Mouse (Mus musculus) adrenal gland, adult (tissue): ENCODE measurements around the gene Gm49358.

Experiments used
- DNase-seq, 2 experiments: peaks; one replicate each; pipeline ENCODE4 v3.0.0; 2022 to 2023; ENCODE audit warnings: low spot score in 1 of 2; ENCODE audit not compliant: inconsistent age in 2 of 2

Gene Gm49358

DNA sequence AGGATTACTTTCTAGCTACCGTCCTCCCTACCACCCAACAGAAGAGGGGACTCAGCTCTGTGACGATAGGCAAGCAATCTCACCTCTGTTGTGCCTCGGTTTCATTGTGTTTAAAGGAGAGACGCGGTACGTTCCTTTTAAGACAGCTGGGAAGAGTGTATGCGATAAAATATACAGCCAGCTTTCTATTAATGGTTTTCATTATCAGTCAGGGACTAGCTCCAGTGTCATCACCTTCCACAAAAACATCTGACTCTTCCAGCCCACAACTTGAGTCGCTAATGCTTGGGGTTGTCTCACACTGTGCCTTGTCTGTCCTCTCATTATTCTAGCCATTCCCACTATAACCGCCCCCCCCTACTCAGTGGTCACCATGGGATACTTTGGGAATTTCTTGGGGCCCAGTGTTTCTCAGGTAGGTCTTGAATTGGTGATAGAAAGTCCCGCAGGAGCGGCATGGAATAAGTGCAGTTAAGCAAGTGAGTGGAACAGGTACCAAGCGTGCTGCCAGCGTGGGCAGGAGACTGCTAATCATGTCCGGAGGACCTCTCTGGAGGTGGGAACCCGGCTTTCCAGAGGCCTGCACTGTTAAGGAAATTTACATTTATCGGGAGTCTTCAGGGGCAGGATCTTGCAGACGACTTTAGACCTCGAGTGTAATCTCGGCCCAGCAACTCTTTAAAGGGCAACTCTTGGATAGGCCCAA, 14.0 kb downstream of the Gm49358 start:
- DNase-seq = no peak

DNA sequence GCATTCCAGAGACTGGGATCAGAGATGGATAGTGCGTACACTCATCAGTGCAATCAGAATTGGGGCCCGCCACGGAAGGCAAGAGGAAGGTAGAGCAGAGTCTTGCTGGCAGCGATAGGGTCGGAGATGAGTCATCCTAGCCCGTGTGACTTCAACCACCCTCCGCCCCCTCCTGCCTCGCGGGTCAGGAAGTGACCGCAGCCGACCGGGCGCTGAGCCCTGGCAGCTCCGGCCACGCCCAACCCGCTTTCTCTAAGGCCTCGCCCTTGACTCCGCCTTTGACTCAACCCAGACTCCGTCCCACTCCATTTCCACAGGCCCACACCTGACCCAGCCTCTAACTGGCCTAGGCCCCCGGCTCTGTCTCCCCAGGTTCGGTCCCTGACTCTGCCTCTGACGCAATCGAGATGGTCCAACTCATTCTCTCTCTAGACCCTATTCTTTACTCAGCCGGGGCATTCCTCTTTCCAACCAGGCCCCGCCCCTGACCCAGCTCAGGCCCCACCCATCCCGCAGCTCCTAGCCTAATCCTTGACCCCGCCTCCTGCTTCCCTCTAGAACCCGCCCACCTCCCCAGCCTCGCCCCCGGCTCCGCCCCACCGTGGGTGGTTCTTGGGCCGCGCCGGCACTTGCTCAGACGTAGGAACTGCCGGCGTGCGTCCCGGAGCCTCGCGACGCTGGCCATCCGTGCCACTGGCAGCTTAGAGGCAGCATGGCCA, 14.8 kb downstream of the Gm49358 start, which contains the start of gene Nt5dc3:
Nt5dc3 (plus strand) TSS at position 608 of the 719 bp plus-strand sequence.
- DNase-seq = peak; percentile 99 to 100

- peak; percentile 66 to 85 for DNase-seq
These were observed 15.5 kb downstream of the Gm49358 start for GRCm38 (mm10) chr10:86779117-86779755.

GRCm38 (mm10) chr10:86779816-86780500, 16.2 kb downstream of the Gm49358 start:
- DNase-seq = peak; percentile 16 to 67

DNA sequence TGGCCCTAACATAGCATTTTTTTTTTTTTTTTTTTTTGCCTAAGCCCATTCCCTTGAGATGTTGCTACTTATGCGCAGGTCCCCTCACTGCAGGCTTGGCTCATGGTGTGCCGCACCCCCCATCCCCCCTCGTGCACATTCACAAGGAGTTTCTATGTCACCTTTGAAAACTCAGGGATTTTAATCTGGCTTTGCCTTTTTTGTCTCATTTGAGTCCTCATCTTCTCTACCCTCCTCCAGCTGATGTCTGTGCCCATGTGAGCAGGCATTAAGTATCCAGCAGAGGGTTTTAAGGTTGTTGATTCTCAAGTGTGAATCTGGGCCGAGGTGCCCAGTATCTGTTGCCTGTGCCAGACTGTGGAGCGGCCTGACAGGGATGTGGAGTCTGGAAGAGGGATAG, 17.9 kb downstream of the Gm49358 start:
- peak; percentile 13 to 48 for DNase-seq

DNA sequence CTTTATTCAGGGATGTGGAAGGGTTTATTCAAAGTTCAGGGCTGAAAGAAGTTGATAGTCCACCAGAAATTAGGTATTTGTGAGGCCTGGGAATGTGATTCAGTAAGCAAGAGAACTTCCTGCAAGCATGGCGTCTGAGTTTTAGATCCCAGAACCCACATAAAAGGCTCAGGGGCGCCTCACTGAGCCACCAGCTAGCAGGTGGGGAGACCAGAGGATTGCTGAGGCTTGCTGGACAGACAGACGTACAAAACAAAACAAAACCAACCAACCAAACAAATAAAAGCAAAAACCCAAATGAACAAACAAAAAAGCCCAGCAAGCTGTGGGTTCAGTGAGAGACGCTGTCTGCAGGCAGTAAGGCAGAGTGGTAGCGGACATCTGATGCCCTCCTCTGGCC, 18.9 kb downstream of the Gm49358 start:
- DNase-seq = peak; percentile 25 to 63

DNA sequence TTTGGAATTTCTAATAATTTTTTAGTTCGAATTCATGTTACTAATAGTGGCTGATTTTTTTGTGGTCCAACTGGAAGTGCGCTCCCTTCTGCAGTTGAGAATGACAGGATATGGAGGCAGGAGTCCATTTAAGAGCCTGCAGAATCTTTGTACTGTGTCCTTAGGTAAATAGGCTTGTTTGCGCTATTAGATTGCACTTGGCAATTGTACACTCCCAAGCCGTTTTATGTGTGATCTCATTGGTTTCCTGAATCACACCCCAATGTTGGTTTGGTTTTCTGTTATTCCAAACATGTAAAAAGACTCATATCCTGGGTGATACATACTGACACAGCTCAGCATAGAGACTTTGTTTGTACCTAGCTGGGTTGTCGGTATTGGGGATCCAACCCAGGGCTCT, 19.8 kb downstream of the Gm49358 start:
- DNase-seq = peak; percentile 2 to 41

- DNase-seq = peak; percentile 40 to 71
These were observed 20.4 kb downstream of the Gm49358 start for GRCm38 (mm10) chr10:86784126-86784675.

- DNase-seq = peak; percentile 18 to 42
These were observed 21.6 kb downstream of the Gm49358 start for GRCm38 (mm10) chr10:86785396-86785795.

- DNase-seq = peak in 1 of 2 experiments; percentile 3
These were observed 22.3 kb downstream of the Gm49358 start for GRCm38 (mm10) chr10:86786083-86786482.

DNA sequence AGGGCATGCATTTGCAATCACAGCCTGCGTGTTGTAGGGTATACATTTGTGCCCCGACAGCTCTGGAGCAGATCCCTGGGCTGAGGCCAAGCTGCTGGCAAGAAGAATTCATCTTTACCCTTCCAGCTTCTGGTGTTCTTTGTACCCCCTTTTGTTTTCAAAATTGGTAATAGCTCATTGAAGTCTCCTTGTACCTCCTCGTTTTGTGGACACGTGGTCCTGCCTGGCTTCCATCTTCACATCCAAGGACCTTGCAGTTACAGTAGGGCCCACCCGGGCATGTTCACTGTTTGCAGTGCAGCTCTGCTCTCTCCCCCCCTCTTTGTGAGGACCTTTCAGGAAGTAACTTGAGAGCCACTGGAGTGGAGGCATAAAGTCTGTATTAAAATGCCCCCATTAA, 24.4 kb downstream of the Gm49358 start:
- peak; percentile 27 to 58 for DNase-seq

DNA sequence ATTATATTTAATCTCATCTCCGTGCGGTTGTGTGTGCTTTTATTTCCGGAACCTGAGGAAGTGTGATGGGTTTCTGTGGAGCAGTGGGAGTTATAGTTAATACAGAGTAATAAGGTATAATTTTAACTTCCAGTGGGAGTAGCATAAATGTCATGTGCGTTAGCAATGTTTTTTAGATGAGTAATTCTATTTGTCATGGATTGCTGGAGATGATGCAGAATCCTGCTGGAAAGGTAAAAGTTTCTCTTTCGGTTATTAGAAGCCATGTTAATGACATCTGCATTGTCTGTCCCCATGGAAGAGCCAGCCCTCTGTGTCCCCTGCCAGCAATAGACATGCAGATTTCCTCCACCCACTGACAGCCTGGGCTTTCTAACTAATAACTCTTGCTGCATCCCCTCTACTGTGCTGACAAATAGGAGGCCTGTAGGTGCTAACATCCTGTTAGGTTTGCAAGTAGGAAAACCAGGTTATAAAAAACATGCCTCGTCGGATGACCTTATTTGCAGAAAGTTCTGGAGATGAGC, 25.4 kb downstream of the Gm49358 start:
- peak in 1 of 2 experiments; percentile 51 for DNase-seq

- DNase-seq = peak; percentile 54 to 76
These were observed 27.9 kb downstream of the Gm49358 start for GRCm38 (mm10) chr10:86791507-86792184.

DNA sequence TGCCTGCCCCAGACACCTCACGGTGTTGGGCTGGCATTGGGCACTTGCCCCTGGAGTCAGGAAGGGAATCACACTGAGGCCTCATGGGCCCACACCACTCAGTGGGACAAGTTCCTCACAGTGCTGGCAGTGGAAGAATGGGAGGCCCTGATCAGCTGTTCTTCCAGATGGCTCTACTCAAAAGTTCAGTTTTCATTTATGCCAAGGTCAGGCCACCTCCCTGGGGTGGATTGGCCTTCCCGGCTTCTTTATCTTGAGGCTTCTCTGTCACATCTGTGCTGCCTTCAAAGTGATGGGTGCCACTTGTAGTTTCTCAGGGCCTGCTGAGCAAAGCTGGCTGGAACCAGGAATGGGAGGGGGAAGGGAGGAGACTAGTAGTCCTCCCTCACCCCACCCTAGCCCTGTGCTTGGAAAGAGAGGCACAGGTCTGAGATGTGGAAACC, 29.8 kb downstream of the Gm49358 start:
- peak; percentile 79 to 89 for DNase-seq

- peak; percentile 11 to 67 for DNase-seq
These were observed 30.4 kb downstream of the Gm49358 start for GRCm38 (mm10) chr10:86794196-86794595.

- DNase-seq = peak; percentile 48 to 79
These were observed 31.2 kb downstream of the Gm49358 start for GRCm38 (mm10) chr10:86794794-86795535.

GRCm38 (mm10) chr10:86796073-86796741, 32.4 kb downstream of the Gm49358 start:
- DNase-seq = no peak

DNA sequence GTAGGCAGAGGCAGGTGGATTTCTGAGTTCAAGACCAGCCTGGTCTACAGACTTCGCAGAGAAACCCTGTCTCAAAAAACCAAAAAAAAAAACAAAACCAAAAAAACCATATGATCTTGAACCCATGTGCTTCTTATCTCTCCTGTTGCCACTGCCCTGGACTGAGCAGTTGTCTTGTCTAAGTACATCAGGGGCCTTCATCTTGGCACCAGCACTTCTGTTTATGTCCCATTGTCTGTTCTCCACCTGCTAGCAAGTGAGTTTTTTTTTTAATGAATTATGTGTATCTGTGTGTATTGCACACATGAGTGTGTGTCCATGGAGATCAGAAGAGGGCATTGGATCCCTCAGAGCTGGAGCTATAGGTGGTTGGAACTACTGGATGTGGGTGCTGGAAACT, 43.6 kb downstream of the Gm49358 start:
- no peak for DNase-seq
